Mouse (Mus musculus): ENCODE data around the gene 1700018F24Rik.
"Not testable (repeated sequence)": the region's sequence is repeated elsewhere in the genome, so short reads cannot be mapped to it uniquely, and the experiment has no call there.

DNA sequence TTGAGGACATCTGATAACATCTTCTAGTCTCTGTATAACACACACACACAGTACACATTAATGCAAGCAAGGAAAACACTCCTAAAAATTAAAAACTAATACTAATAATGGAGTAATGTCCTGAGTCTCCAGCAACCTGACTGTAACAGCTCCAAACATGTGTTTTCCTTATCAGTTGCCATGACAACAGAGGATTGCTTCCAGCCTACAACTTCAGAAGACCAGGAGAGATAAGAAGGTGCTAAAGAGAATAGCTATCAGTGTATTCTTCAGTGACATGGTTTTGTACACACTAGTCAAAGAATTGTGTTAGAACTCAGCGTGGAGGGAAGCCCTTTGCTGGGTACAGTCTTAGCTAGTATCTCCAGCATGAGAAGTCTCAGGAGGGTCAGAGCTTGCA lies 22.1 kb upstream of the 1700018F24Rik start:
- TF ChIP-seq POLR2A (IDR thresholded peaks at IDR 0.05; ENCODE audit: extremely low read depth, insufficient read depth, low read length); CTCF (IDR thresholded peaks at IDR 0.05; ENCODE audit: low read depth, low read length): not testable (repeated sequence)

All from liver, adult 2 months (tissue).